In genomic region chr6:37440491-37441250, GRCm38 (mm10) we compare ENCODE assay signal across 8 mouse cellular contexts. TPM values are rescaled to one million over a fixed set of nuclear protein-coding genes. Genes with fewer than 3 reads are reported as not detected.
DNase-seq lines count a peak whose midpoint lies in the region; ATAC-seq and TF ChIP-seq lines count a peak whose summit lies in the region.

No protein-coding gene starts in this region.

- DNase-seq in testis, postnatal 10 days (ENCODE audit: low spot score), result no peak
- peak; percentile 21 for DNase-seq in forebrain, embryonic 10.5 days (ENCODE audit: extremely low spot score, low spot score)
- no peak for DNase-seq in left cerebral cortex, adult 9 months (ENCODE audit: low spot score in 2 of 2)

- peaks cover 2% of the 10 kb centered on the region; the same call in 1 of the 2 replicates for H3K9me3 ChIP-seq in forebrain, embryonic 10.5 days
- H3K9me3 ChIP-seq in hindbrain, embryonic 15.5 days, result no peaks in the 10 kb centered on the region
- no peaks in the 10 kb centered on the region for H3K9me3 ChIP-seq in liver, embryonic 15.5 days (replicated peaks)

- H3K4me2 ChIP-seq in hindbrain, embryonic 15.5 days, result peak overlapping the region; percentile 94
- H3K4me2 ChIP-seq in liver, embryonic 15.5 days, result peak overlapping the region; percentile 86

- H3K36me3 ChIP-seq in testis, adult 2 months (ENCODE audit: control insufficient read depth, insufficient read depth, low read length), result no peaks in the 10 kb centered on the region
- no peaks in the 10 kb centered on the region for H3K36me3 ChIP-seq in forebrain, embryonic 10.5 days (replicated peaks)
- no peaks in the 10 kb centered on the region for H3K36me3 ChIP-seq in hindbrain, embryonic 15.5 days
- H3K36me3 ChIP-seq in liver, embryonic 15.5 days (replicated peaks), result no peaks in the 10 kb centered on the region
- H3K36me3 ChIP-seq in small intestine, adult 2 months (ENCODE audit: control insufficient read depth, insufficient read depth, low read length), result 0 out of 2 replicates have a peak, but pooled peaks cover 3% of the 10 kb centered on the region

- no peak for TF ChIP-seq CTCF in testis, adult 2 months (IDR thresholded peaks at IDR 0.05; ENCODE audit: control insufficient read depth, insufficient read depth, insufficient replicate concordance, low read depth, low read length)
- no peak for TF ChIP-seq CTCF in small intestine, adult 2 months (IDR thresholded peaks at IDR 0.05; ENCODE audit: extremely low read depth, insufficient read length, insufficient replicate concordance, low read depth, low read length)

- no peaks in the 10 kb centered on the region for H3K27me3 ChIP-seq in testis, adult 2 months (ENCODE audit: control insufficient read depth, insufficient read depth, low read length)
- peaks cover 9% of the 10 kb centered on the region; the same call in 1 of the 2 replicates for H3K27me3 ChIP-seq in forebrain, embryonic 10.5 days (ENCODE audit: poor library complexity, severe bottlenecking)
- no peaks in the 10 kb centered on the region for H3K27me3 ChIP-seq in hindbrain, embryonic 15.5 days
- no peaks in the 10 kb centered on the region for H3K27me3 ChIP-seq in liver, embryonic 15.5 days
- no peaks in the 10 kb centered on the region for H3K27me3 ChIP-seq in small intestine, adult 2 months (ENCODE audit: control insufficient read depth, insufficient read depth, low read length)

- peak overlapping the region; percentile 57 for H3K4me3 ChIP-seq in testis, adult 2 months (ENCODE audit: control insufficient read depth, low read depth, low read length)
- peak overlapping the region; percentile 84 for H3K4me3 ChIP-seq in forebrain, embryonic 10.5 days
- peak overlapping the region; percentile 74 for H3K4me3 ChIP-seq in hindbrain, embryonic 15.5 days
- H3K4me3 ChIP-seq in liver, embryonic 15.5 days (replicated peaks), result peak overlapping the region; percentile 77
- H3K4me3 ChIP-seq in small intestine, adult 2 months (ENCODE audit: low read depth, low read length), result peak overlapping the region; percentile 65

- no peak for ATAC-seq in hindbrain, embryonic 15.5 days (ENCODE audit: low FRiP score, low read depth)
- no peak for ATAC-seq in liver, embryonic 15.5 days (ENCODE audit: insufficient read depth)
- ATAC-seq in frontal cortex, adult (ENCODE audit: low TSS enrichment), result no peak

- H3K9ac ChIP-seq in hindbrain, embryonic 15.5 days, result peak overlapping the region; percentile 60; the same call in 1 of the 2 replicates
- peak overlapping the region; percentile 63 for H3K9ac ChIP-seq in liver, embryonic 15.5 days

- H3K27ac ChIP-seq in testis, adult 2 months (ENCODE audit: control insufficient read depth, insufficient read depth, low read depth, low read length), result peak overlapping the region; percentile 57; the same call in 1 of the 2 replicates
- H3K27ac ChIP-seq in forebrain, embryonic 10.5 days, result peak overlapping the region; percentile 67
- peak overlapping the region; percentile 67; the same call in 1 of the 2 replicates for H3K27ac ChIP-seq in hindbrain, embryonic 15.5 days (replicated peaks)
- no peak overlapping the region; the same call in 1 of the 2 replicates for H3K27ac ChIP-seq in liver, embryonic 15.5 days (replicated peaks)
- peak overlapping the region; percentile 51 for H3K27ac ChIP-seq in small intestine, adult 2 months (ENCODE audit: insufficient read depth, low read depth, low read length)

- no peak for TF ChIP-seq POLR2A in testis, adult 2 months (IDR thresholded peaks at IDR 0.05; ENCODE audit: control insufficient read depth, low read depth, low read length)
- TF ChIP-seq POLR2A in small intestine, adult 2 months (IDR thresholded peaks at IDR 0.05; ENCODE audit: low read depth, low read length), result 0 out of 2 replicates have a peak, but pooled peaks have one; percentile 11

- WGBS in forebrain, embryonic 10.5 days, result 15% methylated on average over 12 of the region's 12 CpGs
- WGBS in hindbrain, embryonic 15.5 days, result 17% methylated on average over 12 of the region's 12 CpGs
- 17% methylated on average over 12 of the region's 12 CpGs for WGBS in liver, embryonic 15.5 days (ENCODE audit: insufficient replicate concordance)
- 19% methylated on average over 12 of the region's 12 CpGs for WGBS in small intestine, adult 2 months

- peaks cover 11% of the 10 kb centered on the region for H3K4me1 ChIP-seq in testis, adult 2 months (ENCODE audit: control insufficient read depth, insufficient read depth, low read length)
- H3K4me1 ChIP-seq in forebrain, embryonic 10.5 days, result peaks cover 30% of the 10 kb centered on the region
- peaks cover 20% of the 10 kb centered on the region for H3K4me1 ChIP-seq in hindbrain, embryonic 15.5 days (replicated peaks)
- H3K4me1 ChIP-seq in liver, embryonic 15.5 days (replicated peaks), result peaks cover 35% of the 10 kb centered on the region
- H3K4me1 ChIP-seq in small intestine, adult 2 months (ENCODE audit: control insufficient read depth, insufficient read depth, insufficient read length, low read length), result peaks cover 6% of the 10 kb centered on the region

RNA-seq across cellular contexts. Expression of gene Creb3l2, which starts 1.3 kb away (rescaled TPM):
- polyA plus RNA-seq in testis, adult 2 months (2012; rRNA removed), result 2.0 and 2.1 TPM in 2 replicates
- 5.2 and 5.9 TPM in 2 replicates for polyA plus RNA-seq in forebrain, embryonic 10.5 days (2016; fragmentation: Nextera tagmentation; extraction: Ambion mirVana)
- polyA plus RNA-seq in hindbrain, embryonic 15.5 days (2015; fragmentation: Nextera tagmentation; extraction: Ambion mirVana), result 3.8 and 4.1 TPM in 2 replicates
- 3.0 and 3.8 TPM in 2 replicates for polyA plus RNA-seq in liver, embryonic 15.5 days (2015; fragmentation: Nextera tagmentation; extraction: Ambion mirVana)
- 8.8 and 30.5 TPM in 2 replicates for polyA plus RNA-seq in small intestine, adult 2 months (2012; rRNA removed)
